Mouse (Mus musculus) right cerebral cortex, postnatal 14 days (tissue): ENCODE data around the gene Foxr1.
"Not testable (repeated sequence)": the region's sequence is repeated elsewhere in the genome, so short reads cannot be mapped to it uniquely, and the experiment has no call there.

Experiments
- DNase-seq: peaks from one replicate; pipeline ENCODE4 v3.0.0; 2022

Gene Foxr1

DNA sequence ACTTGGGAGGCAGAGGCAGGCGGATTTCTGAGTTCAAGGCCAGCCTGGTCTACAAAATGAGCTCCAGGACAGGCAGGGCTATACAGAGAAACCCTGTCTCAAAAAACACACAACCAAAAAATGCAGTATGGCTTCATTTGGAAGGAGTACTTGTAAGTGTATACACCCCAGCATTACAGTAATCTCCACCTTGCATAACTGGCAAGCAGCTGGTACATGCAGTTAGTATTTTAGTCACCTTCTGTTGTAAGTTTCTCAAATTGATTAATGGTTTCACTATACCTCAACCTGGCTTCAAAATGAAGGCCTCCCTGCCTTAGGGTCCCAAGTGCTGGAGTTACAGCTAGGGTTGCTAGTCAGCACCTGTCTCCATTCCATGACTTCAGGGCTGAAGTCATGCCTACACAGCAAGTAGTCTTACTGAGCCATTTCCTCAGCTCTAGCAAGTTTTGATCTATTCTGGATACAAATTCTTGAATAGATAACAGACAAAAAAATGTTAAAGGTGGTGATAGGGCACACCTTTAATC is 29.3 kb downstream of the Foxr1 start:
- DNase-seq: no peak

DNA sequence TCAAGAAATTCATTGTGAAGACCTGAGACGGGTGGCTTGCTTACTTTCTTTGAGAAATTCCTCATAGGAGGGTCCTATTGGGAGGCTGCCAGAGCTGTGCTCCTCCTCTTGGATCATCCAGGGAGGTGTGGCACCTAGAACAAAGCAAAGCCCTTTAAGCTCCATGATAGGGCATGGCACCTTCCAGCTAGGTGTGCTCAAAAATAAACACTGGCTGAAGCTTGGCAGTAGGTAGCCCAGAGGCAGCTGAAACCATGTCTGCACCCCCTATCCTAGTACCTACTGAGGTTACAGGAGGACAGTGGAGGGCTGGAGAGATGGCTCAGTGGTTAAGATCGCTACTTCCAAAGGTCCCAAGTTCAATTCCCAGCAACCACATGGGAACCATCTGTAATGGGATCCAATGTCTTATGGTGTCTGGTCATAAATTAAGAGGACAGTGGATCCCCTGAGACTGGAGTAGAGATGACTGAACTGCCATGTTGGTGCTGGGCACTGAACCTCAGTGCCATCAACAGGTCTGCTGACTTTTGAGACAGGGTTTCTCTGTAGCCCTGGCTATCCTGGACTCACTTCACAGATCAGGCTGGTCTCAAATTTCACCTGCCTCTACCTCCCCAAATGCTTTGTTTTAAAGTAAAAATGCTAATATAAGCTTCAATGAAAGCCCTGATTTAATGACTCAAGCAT is 30.1 kb downstream of the Foxr1 start:
- DNase-seq: no peak

DNA sequence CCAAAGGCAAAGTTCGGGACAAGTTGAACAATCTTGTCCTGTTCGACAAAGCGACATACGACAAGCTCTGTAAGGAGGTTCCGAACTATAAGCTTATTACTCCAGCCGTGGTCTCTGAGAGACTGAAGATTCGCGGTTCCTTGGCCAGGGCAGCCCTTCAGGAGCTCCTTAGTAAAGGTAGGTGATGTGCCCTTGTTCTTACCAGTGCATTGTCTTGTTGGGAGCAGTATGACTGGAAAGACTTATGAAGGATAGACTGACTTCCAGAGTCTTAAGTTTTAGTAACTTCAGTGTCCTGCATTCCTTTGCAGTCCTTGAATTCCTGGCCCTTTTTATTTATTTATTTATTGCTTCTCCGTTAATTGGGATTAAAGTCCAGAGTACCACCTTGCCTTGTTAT is 32.2 kb downstream of the Foxr1 start:
- DNase-seq: not testable (repeated sequence)

DNA sequence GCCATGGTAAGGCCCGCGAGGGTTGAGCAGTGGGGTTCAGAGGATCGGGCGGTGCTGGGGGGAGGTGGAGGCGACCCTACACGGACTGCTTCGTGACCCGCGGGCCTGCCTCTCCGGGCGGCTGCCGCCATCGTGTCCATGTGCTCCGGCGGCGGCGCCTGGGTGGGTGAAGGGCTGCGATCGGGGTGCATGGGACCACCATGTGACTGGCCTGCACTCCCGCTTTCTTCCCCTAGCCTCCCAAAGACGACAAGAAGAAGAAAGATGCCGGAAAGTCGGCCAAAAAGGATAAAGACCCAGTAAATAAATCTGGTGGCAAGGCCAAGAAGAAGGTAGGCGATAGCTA is 33.2 kb downstream of the Foxr1 start:
- no peak for DNase-seq

DNA sequence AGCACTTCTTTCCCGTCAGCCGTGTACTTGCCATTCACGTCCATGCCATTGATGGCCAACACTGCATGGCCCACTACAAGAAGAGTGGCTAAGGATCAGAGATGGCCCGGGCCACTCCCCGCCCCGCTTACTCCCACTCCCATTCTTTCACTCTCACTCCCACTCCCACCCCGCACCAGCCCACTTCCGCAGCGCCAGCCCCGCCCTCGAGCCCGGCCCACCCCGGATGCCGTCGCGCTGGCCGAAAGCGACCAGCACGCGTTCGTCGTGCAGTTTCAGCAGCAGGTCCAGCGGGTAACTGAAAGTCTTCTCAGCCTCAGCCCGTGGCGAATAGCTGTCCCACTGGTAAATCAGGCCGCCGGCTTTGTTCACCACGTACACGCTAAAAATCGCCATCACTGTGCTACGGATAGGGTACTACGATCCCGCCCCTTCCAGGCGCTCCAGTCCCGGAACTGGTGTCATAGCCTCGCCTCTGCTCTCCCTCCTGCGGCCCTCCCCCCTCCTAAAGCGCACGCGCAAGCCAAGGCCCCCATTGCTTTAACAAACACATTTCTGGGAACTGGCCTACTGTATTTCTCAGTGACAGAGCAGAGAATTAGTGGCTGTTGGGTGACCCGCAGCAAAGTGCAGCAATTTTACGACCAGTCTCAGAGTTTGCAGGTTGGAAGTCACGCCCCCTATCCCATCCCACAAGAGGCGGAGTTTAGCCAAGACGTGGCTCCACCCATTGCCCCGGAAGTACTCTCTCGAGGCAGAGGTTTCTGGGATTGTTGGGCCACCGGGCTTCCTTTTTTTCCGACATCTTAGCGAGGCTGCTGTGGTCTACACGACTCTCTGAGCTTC is 33.8 kb downstream of the Foxr1 start, which contains the start of the genes Rps25 and Trappc4:
Gene Rps25, plus strand, starts transcription at position 234 of the 846 bp plus-strand sequence.
Gene Trappc4, minus strand, starts transcription at position 695 of the 846 bp plus-strand sequence.
- DNase-seq: peak; percentile 87

DNA sequence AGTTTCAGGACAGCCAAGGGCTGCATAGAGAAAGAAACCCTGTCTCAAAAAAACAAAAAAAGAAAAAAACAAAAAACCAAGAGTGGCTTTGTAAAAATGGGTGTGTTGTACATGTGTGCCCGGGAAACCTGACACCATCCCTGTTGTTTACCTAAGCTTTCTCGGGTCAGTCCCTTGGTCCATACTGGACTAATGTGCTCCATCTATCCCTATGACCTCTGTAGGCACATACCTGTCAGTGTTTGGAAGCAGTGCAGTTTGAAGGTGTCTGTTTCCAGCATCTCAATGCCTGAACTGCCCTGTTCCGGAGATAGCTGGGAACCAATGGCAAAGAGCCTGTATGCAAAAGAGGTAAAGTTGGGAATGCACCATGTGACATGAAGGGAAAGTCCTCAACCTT is 35.9 kb downstream of the Foxr1 start:
- no peak for DNase-seq

DNA sequence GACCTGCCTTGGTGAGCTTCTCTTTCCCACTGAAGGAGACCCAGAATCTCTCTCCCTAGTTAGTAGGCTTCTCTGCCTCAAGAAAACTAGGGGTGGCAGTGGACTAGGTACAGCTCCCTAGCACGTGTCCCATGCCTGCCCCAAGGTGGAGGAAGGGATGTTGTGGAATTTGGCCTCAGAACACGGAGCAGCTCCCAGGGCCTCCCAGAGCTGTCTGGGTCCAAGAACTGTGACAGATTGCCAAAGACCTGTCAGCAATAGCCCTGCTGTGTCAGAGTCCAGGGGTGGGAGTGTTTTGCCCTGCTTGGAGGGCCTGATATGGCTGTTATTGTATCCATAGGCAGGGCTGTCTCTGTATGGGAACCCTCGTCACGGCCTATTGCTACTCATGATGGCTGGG is 39.9 kb downstream of the Foxr1 start:
- no peak for DNase-seq

DNA sequence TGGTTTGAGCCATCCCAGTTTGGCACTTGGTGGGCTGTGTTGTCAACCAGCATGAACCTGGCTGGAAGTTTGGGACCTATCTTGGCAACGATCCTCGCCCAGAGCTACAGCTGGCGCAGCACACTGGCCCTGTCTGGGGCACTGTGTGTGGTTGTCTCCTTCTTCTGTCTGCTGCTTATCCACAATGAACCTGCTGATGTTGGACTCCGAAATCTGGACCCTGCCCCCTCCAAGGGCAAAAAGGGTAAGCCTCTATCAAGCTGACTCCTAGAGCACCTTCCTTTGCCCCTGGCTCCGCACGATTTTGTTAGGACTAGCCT is 41.2 kb downstream of the Foxr1 start:
- no peak for DNase-seq

DNA sequence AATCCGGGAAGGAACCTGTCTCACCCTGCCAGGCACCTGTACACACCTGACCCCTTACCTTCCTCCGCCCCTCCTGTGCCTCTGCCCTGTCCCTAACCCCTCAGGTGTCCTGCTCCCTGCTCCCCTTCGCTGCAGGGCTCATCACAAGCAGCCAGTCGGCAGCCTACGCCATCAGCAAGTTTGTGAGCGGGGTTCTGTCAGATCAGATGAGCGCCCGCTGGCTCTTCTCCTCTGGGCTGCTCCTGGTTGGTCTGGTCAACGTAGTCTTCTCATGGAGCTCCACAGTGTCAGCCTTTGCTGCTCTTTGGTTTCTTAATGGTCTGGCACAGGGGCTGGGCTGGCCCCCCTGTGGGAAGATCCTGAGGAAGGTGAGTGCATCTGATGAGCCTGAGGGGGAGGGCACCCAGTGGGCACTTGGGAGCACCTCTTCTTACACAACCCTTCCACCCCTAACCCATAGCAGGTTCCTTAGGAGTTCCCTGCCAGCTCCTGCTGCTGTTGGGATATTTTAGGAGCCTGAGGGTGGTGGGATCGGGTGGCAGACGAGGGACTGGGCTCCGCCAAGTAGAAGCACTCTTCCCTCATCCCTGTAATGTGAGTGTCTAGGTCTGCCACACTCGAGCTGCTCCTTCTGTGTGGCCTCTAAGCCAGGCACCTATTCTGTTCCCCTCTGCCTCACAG is 41.7 kb downstream of the Foxr1 start:
- no peak for DNase-seq

DNA sequence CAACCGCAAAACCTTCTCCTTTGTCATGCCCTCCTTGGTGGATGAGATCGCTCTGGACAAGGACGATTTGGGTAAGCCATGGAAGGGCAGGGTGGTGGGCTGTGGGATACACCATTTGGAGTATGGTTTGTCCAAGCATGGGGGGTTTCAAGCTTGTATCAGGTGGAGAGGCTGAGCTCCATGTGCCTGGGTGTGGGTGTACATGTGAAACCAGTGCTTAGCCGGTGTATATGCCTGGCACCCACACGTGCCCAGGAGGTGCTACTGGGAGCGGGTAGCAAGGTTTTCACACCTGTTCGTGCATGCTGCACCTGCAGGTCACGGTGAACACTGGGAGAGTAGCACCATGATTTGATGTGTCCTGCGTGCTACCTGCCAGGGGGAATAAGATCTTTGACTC is 42.4 kb downstream of the Foxr1 start:
- no peak for DNase-seq

DNA sequence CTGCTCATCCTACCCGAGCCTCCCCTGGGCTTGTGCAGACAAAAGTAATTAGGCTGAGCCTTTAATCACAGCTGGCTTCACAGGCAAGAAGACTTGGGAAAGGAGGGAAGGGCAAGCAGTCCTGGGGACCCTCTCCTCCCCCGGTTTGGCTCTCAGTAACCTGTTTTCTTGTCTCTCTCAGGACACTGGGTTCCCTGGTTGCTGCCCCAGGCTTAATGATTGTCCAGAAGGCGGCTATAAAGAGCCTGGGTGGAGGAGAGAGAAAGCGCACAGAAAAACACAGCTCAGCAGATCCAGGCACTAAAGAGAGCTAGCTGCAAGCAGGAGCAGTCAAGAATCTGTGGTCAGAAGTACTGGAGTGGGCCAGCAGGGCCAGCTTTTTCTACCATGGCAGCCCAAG is 42.8 kb downstream of the Foxr1 start:
- DNase-seq: no peak

DNA sequence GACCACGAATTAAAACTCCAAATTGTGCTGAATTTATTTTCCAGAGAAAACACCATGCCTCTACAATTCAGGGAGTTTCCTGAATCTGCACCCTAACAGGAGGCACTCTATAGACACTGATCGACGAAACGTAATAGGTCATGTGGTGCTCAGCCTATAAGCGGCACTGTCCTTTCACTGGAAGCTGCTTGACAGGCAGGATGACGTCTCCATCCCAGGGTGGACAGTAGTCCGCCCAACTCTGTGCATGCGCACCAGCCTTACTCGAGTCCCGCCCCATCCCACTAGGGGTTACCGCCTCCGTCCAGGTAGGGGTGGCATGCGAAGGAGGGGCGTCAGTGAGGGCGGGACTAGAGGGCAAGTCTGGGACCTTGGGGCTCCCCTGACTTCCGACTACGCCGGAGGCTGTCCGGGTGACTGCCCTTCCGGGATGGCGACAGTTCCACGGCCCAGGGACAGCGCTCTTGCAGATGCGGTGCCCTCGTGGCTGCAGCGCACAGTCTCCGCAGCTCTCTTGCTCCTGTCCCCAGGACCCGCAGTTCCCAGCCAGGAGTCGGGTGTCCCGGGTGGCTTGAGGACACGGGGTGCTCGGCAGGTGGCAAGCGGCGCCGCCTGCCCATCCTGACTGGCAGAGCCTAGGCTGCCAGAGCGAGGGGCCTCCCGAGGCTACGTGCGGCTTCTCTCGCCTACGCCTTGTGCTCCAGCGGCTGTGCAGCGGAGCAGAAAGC is 44.1 kb downstream of the Foxr1 start, which contains the start of gene Slc37a4:
Gene Slc37a4, plus strand, starts transcription at position 169 of the 728 bp plus-strand sequence.
- peak; percentile 87 for DNase-seq

DNA sequence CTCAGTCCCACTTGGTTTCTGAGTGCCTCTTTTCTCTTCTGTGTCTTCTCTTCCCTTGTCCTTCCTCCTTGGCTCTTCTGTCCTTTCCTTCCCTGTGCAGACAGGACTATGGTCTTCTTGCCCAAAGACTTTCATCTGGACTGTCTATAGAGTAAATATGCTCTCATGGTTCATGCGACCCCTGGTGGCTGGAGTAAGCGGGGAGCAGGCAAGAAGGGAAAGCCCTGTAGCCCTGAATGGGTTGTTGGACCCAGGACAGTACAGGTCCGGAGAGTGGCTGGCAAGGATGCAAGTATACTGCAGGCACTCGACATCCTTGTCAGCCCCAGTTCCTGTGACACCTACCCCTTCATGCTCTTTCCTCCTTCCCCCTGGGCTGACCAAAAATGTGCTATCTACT is 49.5 kb downstream of the Foxr1 start:
- DNase-seq: peak; percentile 81

DNA sequence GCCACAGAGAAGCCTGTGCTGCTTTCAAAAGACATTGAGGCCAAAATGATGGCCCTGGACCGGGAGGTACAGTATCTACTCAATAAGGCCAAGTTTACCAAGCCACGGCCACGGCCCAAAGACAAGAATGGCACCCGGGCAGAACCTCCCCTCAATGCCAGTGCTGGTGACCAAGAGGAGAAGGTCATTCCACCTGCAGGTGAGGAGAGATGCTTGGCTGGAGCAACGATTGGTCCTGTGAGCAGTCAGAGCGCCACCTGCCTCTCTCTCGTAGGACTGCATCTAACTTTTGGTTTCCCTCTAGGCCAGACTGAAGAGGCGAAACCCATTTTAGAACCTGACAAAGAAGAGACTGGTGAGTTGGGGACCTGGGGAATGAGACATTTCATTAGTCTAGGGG is 51.7 kb downstream of the Foxr1 start:
- peak; percentile 48 for DNase-seq

DNA sequence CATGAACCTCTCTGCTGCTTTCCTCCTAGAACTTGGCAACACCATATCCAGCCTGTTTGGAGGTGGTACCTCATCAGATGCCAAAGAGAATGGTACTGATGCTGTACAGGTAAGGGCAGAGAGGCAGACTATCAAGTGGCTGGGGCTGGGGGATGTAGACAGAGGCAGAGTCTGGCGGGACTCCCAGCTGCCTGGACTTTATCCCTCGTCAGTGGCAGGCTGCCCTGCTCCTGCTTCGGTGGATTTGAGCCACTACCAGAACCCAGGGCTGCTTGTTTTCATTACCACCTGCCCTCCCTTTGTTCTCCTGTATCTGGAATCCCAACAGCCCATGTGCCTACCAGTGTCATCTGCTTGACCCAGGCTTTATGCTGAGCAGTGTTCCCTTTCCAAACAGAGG is 53.7 kb downstream of the Foxr1 start:
- no peak for DNase-seq

DNA sequence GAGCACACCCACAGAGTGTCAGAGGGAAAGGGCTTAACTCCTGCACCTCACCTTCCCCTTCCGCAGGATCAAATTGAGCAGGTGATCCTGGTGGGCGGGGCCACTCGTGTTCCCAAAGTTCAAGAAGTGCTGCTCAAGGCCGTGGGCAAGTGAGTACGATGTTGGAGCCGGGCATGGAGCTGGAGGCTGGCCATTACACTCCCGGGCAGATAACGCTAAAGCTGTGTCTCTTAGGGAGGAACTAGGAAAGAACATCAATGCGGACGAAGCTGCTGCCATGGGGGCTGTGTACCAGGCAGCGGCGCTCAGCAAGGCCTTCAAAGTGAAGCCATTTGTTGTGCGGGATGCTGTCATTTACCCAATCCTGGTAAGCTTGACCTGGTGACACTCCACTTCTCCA is 56.3 kb downstream of the Foxr1 start:
- no peak for DNase-seq
